Mouse (Mus musculus): ENCODE data around the gene Mxi1. TPM values are rescaled to one million over a fixed set of nuclear protein-coding genes. Genes with fewer than 3 reads are reported as not detected.
A peak's percentile ranks its signal among the peaks of the same experiment; 100 is the strongest.

The Mxi1 gene
- total and polyA plus RNA-seq, 2 experiments: 11.8 to 16.1 TPM

DNA sequence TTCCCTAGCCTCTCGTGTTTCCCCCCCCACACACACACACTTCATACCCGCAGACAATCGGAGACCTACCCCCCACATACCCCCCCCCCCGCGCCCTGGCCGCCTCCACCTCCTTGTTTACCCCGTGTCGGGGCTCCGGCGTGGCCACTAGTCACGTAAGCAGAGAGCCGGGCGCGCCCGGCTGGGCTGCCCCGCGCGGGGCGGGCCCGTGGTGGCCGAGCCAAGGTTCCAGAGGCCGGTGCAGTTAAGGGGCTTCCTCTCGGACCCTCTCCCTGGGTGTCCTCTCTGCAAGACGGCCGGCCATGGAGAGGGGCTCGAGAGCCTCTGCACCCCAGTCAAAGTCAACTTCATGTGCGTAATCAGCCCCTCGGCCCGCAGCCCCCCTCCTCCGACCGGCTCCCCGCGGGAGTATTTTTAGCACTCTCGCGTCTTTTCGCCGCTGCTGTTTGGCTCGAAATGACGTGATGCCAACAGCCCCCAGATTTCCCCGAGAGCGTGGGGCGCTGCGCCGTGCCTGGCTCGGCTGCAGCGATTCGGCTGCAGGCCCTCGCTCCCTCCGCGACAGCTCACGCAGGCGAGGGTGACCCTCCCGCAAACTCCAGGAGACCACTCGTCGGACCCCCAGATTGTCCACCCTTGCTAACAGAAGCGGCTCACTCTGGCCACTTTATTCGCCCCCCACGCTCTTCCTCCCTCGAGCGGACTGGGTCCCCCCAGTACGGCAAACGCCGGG lies 2.8 kb downstream of the Mxi1 start:
- Histone ChIP-seq H3K9ac (ENCODE audit: low read depth, low read length) (peak overlapping the region; percentile 84), H3K4me3 (ENCODE audit: insufficient read depth, low read depth, low read length) (peak overlapping the region; percentile 83), H3K27ac (replicated peaks; ENCODE audit: insufficient read depth, low read depth, low read length) (peak overlapping the region; percentile 94), H3K27me3 (ENCODE audit: control insufficient read depth, insufficient read depth, low read length) (no peaks in the 10 kb centered on the region), H3K36me3 (ENCODE audit: control insufficient read depth, insufficient read depth, low read length) (no peaks in the 10 kb centered on the region), H3K4me1 (ENCODE audit: control insufficient read depth, insufficient read depth, low read length) (no peaks in the 10 kb centered on the region), H3K79me2 (ENCODE audit: control insufficient read depth, insufficient read depth, low read length) (peaks cover 7% of the 10 kb centered on the region; the same call in 1 of the 2 replicates)
- TF ChIP-seq CTCF (IDR thresholded peaks at IDR 0.05; ENCODE audit: low read depth, low read length) (no peak), POLR2A (IDR thresholded peaks at IDR 0.05; ENCODE audit: extremely low read depth, insufficient read depth, low read length) (no peak)
- no peak for DNase-seq (ENCODE audit: extremely low read depth, low read depth, low spot score)
- WGBS: 1% methylated on average over 63 of the region's 63 CpGs

DNA sequence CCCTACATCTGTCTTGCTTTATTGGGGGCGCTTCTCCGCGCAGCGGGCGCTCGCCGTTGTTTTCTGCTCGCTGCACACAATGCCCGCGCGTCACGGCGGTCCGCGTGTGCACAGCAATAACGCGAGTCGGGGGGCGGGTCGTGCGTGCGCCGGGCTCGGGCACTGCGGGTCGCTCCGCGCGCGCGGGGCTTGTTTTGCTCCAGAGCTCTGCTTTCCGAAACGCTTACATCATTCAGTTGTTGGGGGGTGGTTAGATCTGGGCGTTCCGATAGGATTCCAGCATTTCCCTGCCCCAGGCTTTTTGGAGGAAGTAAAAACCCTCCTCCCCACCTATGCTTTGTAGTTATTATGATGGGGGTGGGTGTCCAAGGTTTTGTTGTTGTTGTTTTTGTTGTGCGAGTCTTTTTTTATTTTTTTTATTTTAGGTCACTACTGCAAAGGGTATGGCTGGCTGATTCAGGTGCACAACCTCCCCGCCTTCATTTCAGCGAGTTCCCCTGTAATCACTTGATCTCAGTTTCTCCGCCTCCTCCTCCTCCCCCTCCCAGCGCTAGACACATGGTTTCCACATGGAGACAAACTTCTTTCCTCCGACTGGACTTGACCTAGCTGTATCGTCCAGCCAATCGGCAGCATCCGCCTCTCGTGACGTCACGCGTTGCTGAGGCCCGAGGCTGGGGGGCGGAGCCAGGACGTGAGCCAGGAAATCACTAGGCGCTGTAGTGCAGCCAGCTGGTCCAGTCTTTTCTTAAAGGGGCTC lies 3.5 kb downstream of the Mxi1 start:
- peaks cover 7% of the 10 kb centered on the region; the same call in 1 of the 2 replicates for H3K79me2 ChIP-seq (ENCODE audit: control insufficient read depth, insufficient read depth, low read length)
- H3K9ac ChIP-seq (ENCODE audit: low read depth, low read length): peak overlapping the region; percentile 84
- H3K27ac ChIP-seq (replicated peaks; ENCODE audit: insufficient read depth, low read depth, low read length): peak overlapping the region; percentile 94
- H3K4me1 ChIP-seq (ENCODE audit: control insufficient read depth, insufficient read depth, low read length): no peaks in the 10 kb centered on the region
- H3K27me3 ChIP-seq (ENCODE audit: control insufficient read depth, insufficient read depth, low read length): no peaks in the 10 kb centered on the region
- no peaks in the 10 kb centered on the region for H3K36me3 ChIP-seq (ENCODE audit: control insufficient read depth, insufficient read depth, low read length)
- TF ChIP-seq POLR2A (IDR thresholded peaks at IDR 0.05; ENCODE audit: extremely low read depth, insufficient read depth, low read length): peak; percentile 55
- no peak for TF ChIP-seq CTCF (IDR thresholded peaks at IDR 0.05; ENCODE audit: low read depth, low read length)
- DNase-seq (ENCODE audit: extremely low read depth, low read depth, low spot score): peak; percentile 96
- peak overlapping the region; percentile 83 for H3K4me3 ChIP-seq (ENCODE audit: insufficient read depth, low read depth, low read length)
- WGBS: under 1% methylated on average over 52 of the region's 52 CpGs

DNA sequence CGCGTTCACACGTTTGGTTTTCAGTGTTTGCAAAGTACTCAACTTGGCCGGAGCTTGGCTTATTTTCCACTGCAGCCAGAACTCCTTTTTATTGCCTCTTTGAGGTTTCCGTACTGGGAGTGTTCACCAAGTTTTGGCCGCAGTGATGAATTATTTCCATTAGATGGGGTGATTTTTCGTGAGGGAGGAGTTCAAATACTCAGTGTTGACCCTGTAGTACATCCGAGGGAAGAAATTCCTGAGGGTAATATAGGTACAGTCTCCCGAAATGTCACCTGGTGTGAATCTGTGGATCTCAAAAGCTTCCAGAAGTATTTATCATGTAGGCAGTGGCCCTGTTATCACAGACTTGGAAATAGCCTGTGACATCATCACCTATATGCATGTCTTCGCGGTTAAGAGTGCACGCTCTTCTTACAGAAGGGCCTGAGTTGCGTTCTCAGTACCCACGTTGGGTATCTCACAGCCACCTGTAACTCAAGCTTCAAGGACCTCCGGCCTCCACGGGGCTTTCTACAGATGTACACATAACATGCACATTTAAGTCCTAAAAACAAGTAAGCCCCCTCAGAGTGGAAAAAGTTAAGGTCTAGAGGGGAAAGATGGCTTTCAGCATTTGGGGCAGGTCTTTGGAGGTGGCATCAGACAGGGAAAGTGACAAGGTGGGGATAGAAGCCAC lies 4.4 kb downstream of the Mxi1 start:
- peaks cover 7% of the 10 kb centered on the region; the same call in 1 of the 2 replicates for H3K79me2 ChIP-seq (ENCODE audit: control insufficient read depth, insufficient read depth, low read length)
- H3K36me3 ChIP-seq (ENCODE audit: control insufficient read depth, insufficient read depth, low read length): no peaks in the 10 kb centered on the region
- WGBS: 45% methylated on average over 16 of the region's 16 CpGs
- H3K27me3 ChIP-seq (ENCODE audit: control insufficient read depth, insufficient read depth, low read length): no peaks in the 10 kb centered on the region
- peak overlapping the region; percentile 59 for H3K9ac ChIP-seq (ENCODE audit: low read depth, low read length)
- DNase-seq (ENCODE audit: extremely low read depth, low read depth, low spot score): no peak
- H3K27ac ChIP-seq (replicated peaks; ENCODE audit: insufficient read depth, low read depth, low read length): peak overlapping the region; percentile 66
- H3K4me1 ChIP-seq (ENCODE audit: control insufficient read depth, insufficient read depth, low read length): no peaks in the 10 kb centered on the region
- TF ChIP-seq CTCF (IDR thresholded peaks at IDR 0.05; ENCODE audit: low read depth, low read length): no peak
- no peak for TF ChIP-seq POLR2A (IDR thresholded peaks at IDR 0.05; ENCODE audit: extremely low read depth, insufficient read depth, low read length)
- H3K4me3 ChIP-seq (ENCODE audit: insufficient read depth, low read depth, low read length): peak overlapping the region; percentile 40

DNA sequence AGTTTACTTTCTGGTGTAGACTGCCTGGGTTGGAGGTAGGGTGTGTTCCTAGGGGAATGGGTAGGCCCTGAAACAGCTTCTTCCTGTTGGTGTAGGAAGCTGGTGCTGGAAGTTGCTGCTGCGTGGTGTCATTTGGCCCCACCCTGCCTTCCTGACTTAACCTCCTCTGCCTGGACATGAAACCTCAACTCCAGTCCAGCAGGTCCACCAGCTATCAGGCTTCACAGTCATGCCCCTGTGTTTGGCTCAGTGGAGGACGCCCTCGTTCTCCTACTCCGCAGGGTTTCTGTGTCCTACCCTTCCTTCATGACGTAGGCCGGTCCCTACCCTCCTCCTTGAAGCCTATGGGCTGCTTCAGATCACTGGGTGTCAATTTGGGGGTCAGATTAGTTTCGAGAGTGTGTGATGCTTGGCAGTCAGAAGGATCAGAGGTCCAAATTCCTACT lies 4.9 kb downstream of the Mxi1 start:
- H3K79me2 ChIP-seq (ENCODE audit: control insufficient read depth, insufficient read depth, low read length): peaks cover 7% of the 10 kb centered on the region; the same call in 1 of the 2 replicates
- TF ChIP-seq POLR2A (IDR thresholded peaks at IDR 0.05; ENCODE audit: extremely low read depth, insufficient read depth, low read length) (no peak), CTCF (IDR thresholded peaks at IDR 0.05; ENCODE audit: low read depth, low read length) (no peak)
- H3K9ac ChIP-seq (ENCODE audit: low read depth, low read length): no peak overlapping the region
- WGBS: 87% methylated on average over 7 of the region's 7 CpGs
- no peaks in the 10 kb centered on the region for H3K27me3 ChIP-seq (ENCODE audit: control insufficient read depth, insufficient read depth, low read length)
- H3K4me3 ChIP-seq (ENCODE audit: insufficient read depth, low read depth, low read length): no peak overlapping the region
- no peak overlapping the region for H3K27ac ChIP-seq (replicated peaks; ENCODE audit: insufficient read depth, low read depth, low read length)
- H3K4me1 ChIP-seq (ENCODE audit: control insufficient read depth, insufficient read depth, low read length): no peaks in the 10 kb centered on the region
- no peak for DNase-seq (ENCODE audit: extremely low read depth, low read depth, low spot score)
- H3K36me3 ChIP-seq (ENCODE audit: control insufficient read depth, insufficient read depth, low read length): no peaks in the 10 kb centered on the region

GRCm38 (mm10) chr19:53316105-53316504 lies 5.8 kb downstream of the Mxi1 start:
- no peak overlapping the region for H3K4me3 ChIP-seq (ENCODE audit: insufficient read depth, low read depth, low read length)
- no peaks in the 10 kb centered on the region for H3K36me3 ChIP-seq (ENCODE audit: control insufficient read depth, insufficient read depth, low read length)
- no peak for TF ChIP-seq CTCF (IDR thresholded peaks at IDR 0.05; ENCODE audit: low read depth, low read length)
- TF ChIP-seq POLR2A (IDR thresholded peaks at IDR 0.05; ENCODE audit: extremely low read depth, insufficient read depth, low read length): no peak
- no peaks in the 10 kb centered on the region for H3K4me1 ChIP-seq (ENCODE audit: control insufficient read depth, insufficient read depth, low read length)
- WGBS: 94% methylated on average over 8 of the region's 8 CpGs
- no peak overlapping the region for H3K9ac ChIP-seq (ENCODE audit: low read depth, low read length)
- H3K79me2 ChIP-seq (ENCODE audit: control insufficient read depth, insufficient read depth, low read length): peaks cover 7% of the 10 kb centered on the region; the same call in 1 of the 2 replicates
- H3K27me3 ChIP-seq (ENCODE audit: control insufficient read depth, insufficient read depth, low read length): no peaks in the 10 kb centered on the region
- no peak for DNase-seq (ENCODE audit: extremely low read depth, low read depth, low spot score)
- H3K27ac ChIP-seq (replicated peaks; ENCODE audit: insufficient read depth, low read depth, low read length): no peak overlapping the region
